Mouse (Mus musculus) liver, embryonic 14.5 days (tissue): ENCODE data around the gene Efhd2.

Source experiments
- CTCF ChIP-seq: IDR thresholded peaks from 2 replicates; pipeline ENCODE4 v1.5.1; 2016; ENCODE audit warnings: antibody characterized with exemption, low read depth, control low read depth
- EP300 ChIP-seq: IDR thresholded peaks from 2 replicates; pipeline ENCODE4 v1.6.1; 2016; ENCODE audit warnings: antibody characterized with exemption, low read depth

DNA sequence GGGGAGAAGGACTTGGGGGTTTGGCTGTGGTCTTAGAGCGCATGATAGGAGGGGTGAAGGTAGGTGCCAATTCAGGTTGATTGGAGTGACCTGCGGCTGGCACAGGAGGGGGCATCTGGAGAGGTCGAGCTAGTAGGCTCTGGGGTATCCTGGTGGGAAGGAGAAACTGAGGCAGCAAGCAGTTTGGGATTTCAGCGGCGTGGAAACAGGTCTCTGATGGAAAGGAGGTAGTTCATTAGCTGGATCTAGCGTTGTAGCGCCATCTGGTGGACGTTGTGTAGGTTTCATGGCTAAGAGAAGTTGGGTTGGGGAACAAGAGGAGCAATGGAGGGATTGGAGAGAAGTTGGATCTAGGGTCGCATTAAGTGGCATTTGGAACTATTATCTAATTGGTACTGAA is 21.3 kb downstream of the Efhd2 start:
- TF ChIP-seq EP300 (no peak), CTCF (peak; percentile 90)
